Mouse (Mus musculus): ENCODE results near the gene Xrcc1. TPM values are rescaled to one million over a fixed set of nuclear protein-coding genes. Genes with fewer than 3 reads are reported as not detected.
"Not testable (repeated sequence)": the region's sequence is repeated elsewhere in the genome, so short reads cannot be mapped to it uniquely, and the experiment has no call there.

Gene Xrcc1
- total and polyA plus RNA-seq, 3 experiments = 81.7 to 148 (median 136) TPM

- H3K27me3 ChIP-seq (replicated peaks) = no peaks in the 10 kb centered on the region
- H3K79me2 ChIP-seq (replicated peaks; ENCODE audit: control insufficient read depth, extremely low read depth, insufficient read depth, poor library complexity, severe bottlenecking) = no peaks in the 10 kb centered on the region
- DNase-seq (ENCODE audit: extremely low read depth) = no peak
- H3K9me3 ChIP-seq (replicated peaks; ENCODE audit: low read length) = no peaks in the 10 kb centered on the region
- dilution Hi-C loops (cut with MboI; ENCODE audit: extremely low pct_ligation_motif_present, extremely low pct_unique_long_range_greater_than_20kb, low sequenced_read_pairs) = no loop called here
- in situ Hi-C loops (cut with MboI; ENCODE audit: low pct_ligation_motif_present, low pct_unique_long_range_greater_than_20kb, low sequenced_read_pairs) = no loop called here
- H3K4me2 ChIP-seq (ENCODE audit: insufficient read depth, low read depth, poor library complexity, severe bottlenecking) = no peak overlapping the region
- H3K9ac ChIP-seq (ENCODE audit: insufficient read depth, low read depth) = no peak overlapping the region
- H3K36me3 ChIP-seq (replicated peaks in 1 of 2; ENCODE audit: control insufficient read depth in 1 of 2, insufficient read depth in 1 of 2, low read length in 1 of 2) = peaks cover 0 to 22% of the 10 kb centered on the region in 2 experiments
- H3K4me3 ChIP-seq (replicated peaks in 1 of 3; ENCODE audit: low read depth in 2 of 3, low read length in 2 of 3, poor library complexity in 1 of 3) = no peak overlapping the region
- H3K27ac ChIP-seq (ENCODE audit: insufficient read depth, low read depth) = no peak overlapping the region
- TF ChIP-seq SIN3A (IDR thresholded peaks at IDR 0.05; ENCODE audit: low read length) (no peak), IRF4 (IDR thresholded peaks at IDR 0.05; ENCODE audit: low read depth, low read length) (no peak), E2F4 (IDR thresholded peaks at IDR 0.05; ENCODE audit: insufficient replicate concordance, low read depth, low read length) (no peak), NRF1 (IDR thresholded peaks at IDR 0.05; ENCODE audit: low read depth, low read length) (no peak), TCF12 (IDR thresholded peaks at IDR 0.05; ENCODE audit: low read depth, low read length) (no peak), SMC3 (IDR thresholded peaks at IDR 0.05; ENCODE audit: low read depth, low read length) (no peak), USF2 (conservative IDR thresholded peaks at IDR 0.05; ENCODE audit: low read depth, low read length) (no peak), MAZ (IDR thresholded peaks at IDR 0.05; ENCODE audit: low read depth, low read length) (no peak), NELFE (IDR thresholded peaks at IDR 0.05; ENCODE audit: low read depth, low read length) (no peak), CTCF (conservative IDR thresholded peaks at IDR 0.05 in 1 of 2, IDR thresholded peaks at IDR 0.05 in 1 of 2; ENCODE audit: low read depth in 2 of 2, low read length in 2 of 2) (no peak), MXI1 (IDR thresholded peaks at IDR 0.05; ENCODE audit: low read depth, low read length) (no peak), JUN (IDR thresholded peaks at IDR 0.05; ENCODE audit: insufficient read depth, low read depth, low read length) (no peak), ETS1 (conservative IDR thresholded peaks at IDR 0.05; ENCODE audit: low read depth, low read length) (no peak), POLR2A (IDR thresholded peaks at IDR 0.05; ENCODE audit: low read depth, low read length) (no peak), MYC (IDR thresholded peaks at IDR 0.05; ENCODE audit: low read depth, low read length) (no peak), MAX (IDR thresholded peaks at IDR 0.05; ENCODE audit: low read length) (no peak), ZC3H11A (IDR thresholded peaks at IDR 0.05; ENCODE audit: low read depth, low read length) (no peak), CHD1 (IDR thresholded peaks at IDR 0.05; ENCODE audit: low read depth, low read length) (no peak)
- H3K4me1 ChIP-seq (ENCODE audit: control insufficient read depth in 1 of 2, insufficient read depth in 2 of 2) = peaks cover 6 to 17% of the 10 kb centered on the region in 2 experiments
Observed at GRCm38 (mm10) chr7:24519130-24519529, 27.0 kb upstream of the Xrcc1 start.

- Histone ChIP-seq H3K36me3 (replicated peaks in 1 of 2; ENCODE audit: control insufficient read depth in 1 of 2, insufficient read depth in 1 of 2, low read length in 1 of 2) (peaks cover 0 to 15% of the 10 kb centered on the region in 2 experiments), H3K4me1 (ENCODE audit: control insufficient read depth in 1 of 2, insufficient read depth in 2 of 2) (peaks cover 6 to 20% of the 10 kb centered on the region in 2 experiments)
- in situ Hi-C loops (cut with MboI; ENCODE audit: low pct_ligation_motif_present, low pct_unique_long_range_greater_than_20kb, low sequenced_read_pairs); dilution Hi-C loops (cut with MboI; ENCODE audit: extremely low pct_ligation_motif_present, extremely low pct_unique_long_range_greater_than_20kb, low sequenced_read_pairs); DNase-seq (ENCODE audit: extremely low read depth); H3K27me3 ChIP-seq (replicated peaks); H3K27ac ChIP-seq (ENCODE audit: insufficient read depth, low read depth); H3K4me3 ChIP-seq (replicated peaks in 1 of 3; ENCODE audit: low read depth in 2 of 3, low read length in 2 of 3, poor library complexity in 1 of 3); H3K79me2 ChIP-seq (replicated peaks; ENCODE audit: control insufficient read depth, extremely low read depth, insufficient read depth, poor library complexity, severe bottlenecking); H3K4me2 ChIP-seq (ENCODE audit: insufficient read depth, low read depth, poor library complexity, severe bottlenecking); H3K9me3 ChIP-seq (replicated peaks; ENCODE audit: low read length); H3K9ac ChIP-seq (ENCODE audit: insufficient read depth, low read depth): not testable (repeated sequence)
Observed at GRCm38 (mm10) chr7:24520054-24520453, 26.0 kb upstream of the Xrcc1 start.
